Mouse (Mus musculus): ENCODE data around the gene Ccdc122.

Gene Ccdc122

GRCm38 (mm10) chr14:77130612-77131011 lies 94.0 kb downstream of the Ccdc122 start:
- no peak for ATAC-seq (ENCODE audit: low TSS enrichment)

- no peak for ATAC-seq (ENCODE audit: low TSS enrichment)
Measured at GRCm38 (mm10) chr14:77136936-77137335, 100.4 kb downstream of the Ccdc122 start.

GRCm38 (mm10) chr14:77141324-77142282 lies 105.0 kb downstream of the Ccdc122 start:
- peak; percentile 82 for ATAC-seq (ENCODE audit: low TSS enrichment)

GRCm38 (mm10) chr14:77145103-77145502 lies 108.5 kb downstream of the Ccdc122 start:
- ATAC-seq (ENCODE audit: low TSS enrichment) = no peak

- peak; percentile 96 for ATAC-seq (ENCODE audit: low TSS enrichment)
Measured at GRCm38 (mm10) chr14:77147635-77148034, 111.1 kb downstream of the Ccdc122 start.

GRCm38 (mm10) chr14:77150556-77150955 lies 114.0 kb downstream of the Ccdc122 start:
- no peak for ATAC-seq (ENCODE audit: low TSS enrichment)

- no peak for ATAC-seq (ENCODE audit: low TSS enrichment)
Measured at GRCm38 (mm10) chr14:77151431-77151830, 114.9 kb downstream of the Ccdc122 start.

GRCm38 (mm10) chr14:77156222-77156910 lies 119.8 kb downstream of the Ccdc122 start, which contains the start of gene Enox1:
TSS of gene Enox1 (plus strand) at chr14:77156763.
- peak; percentile 81 for ATAC-seq (ENCODE audit: low TSS enrichment)

- peak; percentile 18 for ATAC-seq (ENCODE audit: low TSS enrichment)
Measured at GRCm38 (mm10) chr14:77156911-77157504, 120.4 kb downstream of the Ccdc122 start.

- ATAC-seq (ENCODE audit: low TSS enrichment) = peak; percentile 75
Measured at GRCm38 (mm10) chr14:77157505-77157911, 120.9 kb downstream of the Ccdc122 start.

GRCm38 (mm10) chr14:77159397-77159796 lies 122.8 kb downstream of the Ccdc122 start:
- no peak for ATAC-seq (ENCODE audit: low TSS enrichment)
